13 mouse cellular contexts compared by ENCODE assay signal in the genomic region with DNA sequence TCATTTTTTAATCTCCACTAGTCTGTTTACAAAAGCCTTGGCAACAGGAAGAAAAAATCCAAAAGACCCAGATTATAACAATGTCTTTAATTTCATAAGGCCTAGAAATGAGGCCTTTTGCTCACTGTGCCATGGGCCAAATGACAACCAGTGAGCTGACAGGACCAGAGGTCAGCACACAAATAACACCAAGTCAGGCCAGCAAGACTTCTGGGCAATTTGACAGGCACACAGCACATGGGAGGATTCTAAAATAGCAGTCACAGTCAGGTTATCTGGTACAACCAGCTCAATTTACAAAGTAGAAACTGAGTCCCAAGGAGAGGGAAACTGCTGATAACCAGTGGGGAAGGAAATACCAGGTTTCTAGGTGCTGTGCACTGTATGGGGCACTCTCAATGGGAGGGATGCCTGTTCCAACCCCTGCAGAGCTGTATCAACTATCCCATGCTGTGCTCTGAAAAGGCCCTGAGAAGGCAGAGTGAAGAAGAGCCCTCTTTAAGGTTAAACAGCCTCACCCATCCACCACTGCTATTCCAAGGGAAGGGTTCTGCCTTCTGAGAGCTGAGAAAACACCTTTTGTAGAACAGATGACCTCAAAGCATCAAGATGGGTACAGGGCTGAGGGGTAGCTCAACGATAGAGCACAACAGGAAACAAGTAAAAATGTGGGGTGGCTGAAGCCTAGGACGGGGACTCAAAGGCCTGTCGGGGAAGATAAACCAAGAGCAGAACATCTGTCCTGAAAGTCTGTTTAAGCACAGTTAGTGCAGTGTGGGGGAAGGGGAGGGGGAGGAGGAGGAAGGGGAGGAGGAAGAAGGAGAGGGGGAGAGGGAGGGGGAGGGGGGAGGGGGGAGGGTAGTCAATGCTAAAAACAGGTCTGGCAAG.
DNase-seq lines count a peak whose midpoint lies in the region; ATAC-seq lines count a peak whose summit lies in the region.
"Had no signal": no experiment of that assay in that cellular context is flagged by ENCODE, and none has a peak within 500 bp of the region (broad histone marks: within the 10 kb centered on the region; RNA-seq: fewer than 3 reads in every experiment).

No protein-coding gene starts in this region.

- no peaks in the 10 kb centered on the region for H3K9me3 ChIP-seq in heart, embryonic 10.5 days
- no peaks in the 10 kb centered on the region for H3K9me3 ChIP-seq in liver, embryonic 12.5 days (replicated peaks)
- H3K9me3 ChIP-seq: embryonic facial prominence, embryonic 10.5 days; hindbrain, embryonic 10.5 days had no signal

- H3K9ac ChIP-seq in liver, embryonic 12.5 days = no peak overlapping the region

- peak; percentile 86 for ATAC-seq in liver, embryonic 12.5 days

- 32% methylated on average over 3 of the region's 3 CpGs for WGBS in heart, embryonic 10.5 days
- 32% methylated on average over 3 of the region's 3 CpGs for WGBS in liver, embryonic 12.5 days (ENCODE audit: insufficient replicate concordance)

- peak overlapping the region; percentile 27 for H3K4me2 ChIP-seq in liver, embryonic 12.5 days

- peak; percentile 4 to 9 for DNase-seq in heart, adult 9 months (ENCODE audit: low spot score in 2 of 2)
- no peak for DNase-seq in heart, embryonic 10.5 days (ENCODE audit: low spot score)
- peak; percentile 89 for DNase-seq in adipocyte (ENCODE audit: low spot score)
- DNase-seq in thymus, postnatal 14 days = peak; percentile 37
- DNase-seq in adrenal gland, postnatal 14 days = no peak
- DNase-seq in yolk sac, embryonic 10.5 days (ENCODE audit: low spot score) = no peak
- DNase-seq: cerebellum, adult 9-10 months; gastrocnemius, postnatal 10 days; kidney, adult 2 months had no signal

- H3K4me3 ChIP-seq in heart, embryonic 10.5 days = no peak overlapping the region
- H3K4me3 ChIP-seq in liver, embryonic 12.5 days = no peak overlapping the region
- H3K4me3 ChIP-seq: embryonic facial prominence, embryonic 10.5 days; hindbrain, embryonic 10.5 days had no signal

- H3K4me1 ChIP-seq in heart, embryonic 10.5 days = peaks cover 6% of the 10 kb centered on the region; the same call in 1 of the 2 replicates
- H3K4me1 ChIP-seq in liver, embryonic 12.5 days = peaks cover 44% of the 10 kb centered on the region
- H3K4me1 ChIP-seq: embryonic facial prominence, embryonic 10.5 days; hindbrain, embryonic 10.5 days had no signal

- H3K27ac ChIP-seq in heart, embryonic 10.5 days = no peak overlapping the region
- H3K27ac ChIP-seq in liver, embryonic 12.5 days = peak overlapping the region; percentile 82
- H3K27ac ChIP-seq: embryonic facial prominence, embryonic 10.5 days; hindbrain, embryonic 10.5 days; stomach, postnatal 0 days had no signal

- H3K36me3 ChIP-seq in heart, embryonic 10.5 days = no peaks in the 10 kb centered on the region
- no peaks in the 10 kb centered on the region for H3K36me3 ChIP-seq in liver, embryonic 12.5 days
- H3K36me3 ChIP-seq: embryonic facial prominence, embryonic 10.5 days; hindbrain, embryonic 10.5 days had no signal

- H3K27me3 ChIP-seq in heart, embryonic 10.5 days (ENCODE audit: insufficient read depth, poor library complexity, severe bottlenecking) = peaks cover 39% of the 10 kb centered on the region
- H3K27me3 ChIP-seq in liver, embryonic 12.5 days (replicated peaks) = no peaks in the 10 kb centered on the region; the same call in 1 of the 2 replicates

Comparison
In these comparisons a context has a peak if more than half of its experiments do, and no peak if none do; other contexts are left out.
1. DNase-seq: peak in heart, adult 9 months (2 of 2), adipocyte (single experiment) and thymus, postnatal 14 days (single experiment); none in heart, embryonic 10.5 days (single experiment), adrenal gland, postnatal 14 days (single experiment) and yolk sac, embryonic 10.5 days (single experiment).